Mouse (Mus musculus) kidney, embryonic 14.5 days (tissue): ENCODE measurements around the gene Gm10681. TPM values are rescaled to one million over a fixed set of nuclear protein-coding genes. Genes with fewer than 3 reads are reported as not detected.
"Not testable (repeated sequence)": the region's sequence is repeated elsewhere in the genome, so short reads cannot be mapped to it uniquely, and the experiment has no call there.

Source experiments
- ATAC-seq: fragments of 200-750 bp; cut with Nextera tagmentation; 2 replicates; pipeline ENCODE4 v1.8.0; 2017; ENCODE audit warnings: moderate number of reproducible peaks, mild to moderate bottlenecking, moderate TSS enrichment, moderate library complexity; ENCODE audit not compliant: low FRiP score, low TSS enrichment
- H3K27ac ChIP-seq: fragments of 300-500 bp; sonication (generic); 2 replicates; pipeline ENCODE4 v1.5.1; 2014; ENCODE audit warnings: low read depth, mild to moderate bottlenecking, low read length, moderate library complexity, mixed read lengths
- H3K27me3 ChIP-seq: fragments of 300-500 bp; sonication (generic); 2 replicates; pipeline ENCODE4 v1.6.1; 2014; ENCODE audit warnings: mild to moderate bottlenecking, low read length; ENCODE audit not compliant: control insufficient read depth, insufficient read depth
- H3K36me3 ChIP-seq: fragments of 300-500 bp; sonication (generic); 2 replicates; pipeline ENCODE4 v1.6.1; 2014; ENCODE audit warnings: low read length, mixed read lengths; ENCODE audit not compliant: control insufficient read depth, insufficient read depth
- H3K4me1 ChIP-seq: fragments of 300-500 bp; sonication (generic); 2 replicates; pipeline ENCODE4 v1.6.1; 2014; ENCODE audit warnings: low read length, mixed read lengths; ENCODE audit not compliant: control insufficient read depth, insufficient read depth
- H3K4me2 ChIP-seq: fragments of 300-500 bp; sonication (generic); replicated peaks from 2 replicates; pipeline ENCODE4 v1.6.1; 2014; ENCODE audit warnings: low read depth, mild to moderate bottlenecking, low read length
- H3K4me3 ChIP-seq: fragments of 300-500 bp; sonication (generic); 2 replicates; pipeline ENCODE4 v1.5.1; 2014; ENCODE audit warnings: mild to moderate bottlenecking, low read length
- H3K9ac ChIP-seq: fragments of 300-500 bp; sonication (generic); 2 replicates; pipeline ENCODE4 v1.6.1; 2014; ENCODE audit warnings: low read depth, mild to moderate bottlenecking, low read length, moderate library complexity
- H3K9me3 ChIP-seq: fragments of 300-500 bp; sonication (generic); 2 replicates; pipeline ENCODE4 v1.6.1; 2016; ENCODE audit warnings: low read length; ENCODE audit not compliant: control insufficient read depth
- WGBS: fragments of 180-500 bp; shearing (Covaris S2); extraction: QIAGEN DNeasy Blood & Tissue Kit; methylation state at CpG from one replicate; pipeline ENCODE4 v1.1.7; 2014; 5-methylcytosine and 5-hydroxymethylcytosine counted together
- polyA plus RNA-seq: library from polyadenylated mRNA; unstranded; fragments of >200 nt; fragmentation: Nextera tagmentation; extraction: Ambion mirVana; gene quantifications from 2 replicates; pipeline ENCODE4 v1.2.1, GENCODE M21; 2014

Gene Gm10681
- 7.7 and 16.8 TPM in 2 replicates for polyA plus RNA-seq

DNA sequence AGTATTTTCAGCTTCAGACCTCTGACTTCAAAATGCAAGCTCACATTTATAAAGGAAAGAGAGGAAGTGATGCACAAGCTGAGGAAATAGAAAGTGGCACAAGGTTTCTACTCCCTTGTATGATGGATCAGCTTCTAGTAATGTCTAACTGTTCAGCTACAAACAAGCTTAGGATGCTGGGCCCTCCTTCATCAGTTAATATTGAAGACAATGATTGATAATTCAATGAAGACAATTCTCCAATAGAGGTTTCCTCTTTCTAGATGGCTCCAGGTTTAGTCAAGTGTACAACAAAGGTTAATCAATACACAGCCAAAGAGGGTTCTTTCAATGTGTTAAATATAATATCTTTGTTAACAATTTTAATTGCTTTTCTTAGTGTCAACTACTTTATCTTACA, at the start of gene Gm10681:
Gene Gm10681, minus strand, starts transcription at position 101 of the 400 bp plus-strand sequence.
- no peak within 1 kb of the TSS for H3K4me3 ChIP-seq
- no peaks in the 10 kb centered on the region for H3K27me3 ChIP-seq
- H3K9me3 ChIP-seq = no peaks in the 10 kb centered on the region

DNA sequence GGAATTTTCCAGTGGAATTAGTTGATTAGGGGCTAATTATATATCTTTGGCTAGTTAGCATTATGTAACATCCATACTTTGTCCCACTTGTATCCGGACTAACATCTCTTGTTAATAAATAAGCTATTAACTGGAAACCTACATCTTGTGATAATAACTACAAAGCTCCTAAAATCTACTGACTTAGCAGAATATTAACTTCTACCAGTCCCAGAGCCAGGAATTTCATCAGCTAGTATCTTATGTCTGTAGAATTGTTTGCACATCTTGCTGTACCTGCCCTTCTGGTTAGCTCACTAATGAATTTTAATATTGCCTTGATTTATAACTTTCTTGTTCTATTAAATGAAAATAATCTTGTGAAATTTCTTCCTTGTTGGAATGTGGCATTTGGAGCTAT, 46.5 kb upstream of the Gm10681 start:
- no peaks in the 10 kb centered on the region for H3K36me3 ChIP-seq
- no peaks in the 10 kb centered on the region for H3K4me1 ChIP-seq
- 84% methylated on average over 1 of the region's 1 CpGs for WGBS
- H3K9me3 ChIP-seq = no peaks in the 10 kb centered on the region
- no peak overlapping the region for H3K4me2 ChIP-seq
- no peaks in the 10 kb centered on the region for H3K27me3 ChIP-seq
- no peak overlapping the region for H3K27ac ChIP-seq
- no peak overlapping the region for H3K4me3 ChIP-seq
- no peak for ATAC-seq
- H3K9ac ChIP-seq = no peak overlapping the region

More for the DNA sequence above, at the start of gene Gm10681:
- H3K9ac ChIP-seq = no peak within 1 kb of the TSS
- ATAC-seq = no peak
- H3K4me2 ChIP-seq = no peak within 1 kb of the TSS
- no peaks in the 10 kb centered on the region for H3K4me1 ChIP-seq
- H3K27ac ChIP-seq = no peak within 1 kb of the TSS
- no peaks in the 10 kb centered on the region for H3K36me3 ChIP-seq

DNA sequence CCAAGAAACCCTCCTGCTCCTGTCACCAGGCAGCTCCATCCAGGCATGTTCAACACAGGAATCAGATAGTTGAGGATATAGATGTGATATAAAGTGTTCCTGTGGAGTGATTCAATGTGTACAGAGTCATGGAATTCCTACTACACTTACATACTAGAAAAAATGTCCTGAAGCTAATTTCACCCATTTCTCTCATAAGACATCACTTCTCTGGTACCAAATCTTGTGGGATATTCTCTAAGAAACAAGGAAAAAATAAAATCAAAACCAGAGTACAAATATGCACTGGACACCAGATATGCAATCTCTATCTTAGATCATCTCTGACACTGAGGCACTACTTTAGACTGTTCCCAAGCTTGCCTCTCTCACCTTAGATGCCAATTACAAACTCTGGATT, 41.5 kb upstream of the Gm10681 start, which contains the start of gene Hsd3b5:
Gene Hsd3b5, minus strand, starts transcription at position 101 of the 400 bp plus-strand sequence.
- Histone ChIP-seq H3K27me3 (no peaks in the 10 kb centered on the region), H3K36me3 (no peaks in the 10 kb centered on the region), H3K4me3 (no peak within 1 kb of the TSS), H3K27ac (no peak within 1 kb of the TSS), H3K9me3 (no peaks in the 10 kb centered on the region), H3K9ac (no peak within 1 kb of the TSS), H3K4me1 (no peaks in the 10 kb centered on the region), H3K4me2 (no peak within 1 kb of the TSS)
- no peak for ATAC-seq

DNA sequence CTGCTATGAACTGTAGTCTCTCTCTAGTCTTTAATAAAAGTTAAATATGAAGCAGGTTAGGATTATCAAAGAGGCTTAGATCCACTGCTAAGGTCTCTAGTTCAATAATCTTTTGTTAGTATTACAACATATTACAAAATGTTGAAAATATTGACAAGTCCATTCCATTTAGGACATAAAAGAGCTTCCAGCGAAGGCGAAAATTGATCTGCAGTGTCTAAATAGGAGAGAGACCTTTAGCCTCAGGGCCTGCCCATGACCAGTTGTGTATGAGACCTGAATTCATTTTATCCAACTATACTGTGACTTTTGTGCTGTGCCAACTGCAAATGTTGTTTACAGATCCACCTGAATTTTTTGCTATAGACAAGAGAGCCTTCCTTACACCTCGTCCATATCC, 41.0 kb upstream of the Gm10681 start:
- H3K4me2 ChIP-seq = no peak overlapping the region
- no peaks in the 10 kb centered on the region for H3K9me3 ChIP-seq
- 85% methylated on average over 3 of the region's 3 CpGs for WGBS
- H3K4me3 ChIP-seq = no peak overlapping the region
- no peaks in the 10 kb centered on the region for H3K36me3 ChIP-seq
- no peak overlapping the region for H3K9ac ChIP-seq
- no peaks in the 10 kb centered on the region for H3K27me3 ChIP-seq
- no peaks in the 10 kb centered on the region for H3K4me1 ChIP-seq
- H3K27ac ChIP-seq = no peak overlapping the region
- no peak for ATAC-seq

DNA sequence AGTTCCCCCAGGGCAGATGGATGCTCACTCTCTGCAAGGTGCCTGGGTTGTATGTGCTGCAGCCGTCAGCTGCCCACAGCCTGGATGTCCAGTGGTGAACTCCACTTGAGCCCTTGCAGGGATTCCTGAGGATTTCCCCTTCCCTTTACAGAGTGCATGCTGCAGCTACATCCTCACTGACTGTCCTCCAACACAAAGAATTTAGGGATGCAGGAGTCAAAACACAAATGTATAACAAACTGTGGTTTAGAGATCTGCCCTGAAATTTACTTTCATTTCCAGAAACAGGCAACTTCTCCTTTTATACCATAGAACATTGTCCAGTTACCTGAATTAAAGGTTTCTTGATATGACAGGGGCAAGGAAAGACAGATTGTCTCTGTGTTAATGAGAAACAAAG, 28.2 kb upstream of the Gm10681 start:
- not testable (repeated sequence) for H3K9me3 ChIP-seq, H3K9ac ChIP-seq, H3K4me2 ChIP-seq, H3K4me1 ChIP-seq, H3K36me3 ChIP-seq, H3K27ac ChIP-seq, ATAC-seq, H3K27me3 ChIP-seq, H3K4me3 ChIP-seq
- 86% methylated on average over 1 of the region's 1 CpGs for WGBS

DNA sequence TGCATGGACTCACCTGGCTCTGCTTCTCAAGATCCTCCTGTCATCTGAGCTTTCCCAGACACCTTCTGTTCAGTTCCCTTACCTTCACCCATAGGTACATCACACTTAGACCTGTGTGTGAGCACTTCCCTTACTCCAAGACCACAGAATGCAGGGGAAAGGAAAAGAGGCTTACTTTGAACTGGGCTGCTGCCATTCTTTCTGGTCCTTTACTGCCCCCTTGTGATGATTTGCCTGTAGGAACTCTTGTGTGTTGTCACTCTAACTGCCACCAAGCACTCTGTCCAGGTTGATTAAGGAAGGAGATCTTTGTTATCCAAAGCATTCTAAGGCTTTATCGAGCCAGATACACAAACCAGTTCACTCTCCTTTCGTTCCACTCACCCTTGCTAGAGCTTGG, 27.6 kb upstream of the Gm10681 start:
- not testable (repeated sequence) for H3K9ac ChIP-seq, H3K9me3 ChIP-seq, H3K27me3 ChIP-seq, ATAC-seq, H3K4me3 ChIP-seq, H3K4me1 ChIP-seq, H3K36me3 ChIP-seq, H3K4me2 ChIP-seq, H3K27ac ChIP-seq
- WGBS = 29% methylated on average over 2 of the region's 2 CpGs

DNA sequence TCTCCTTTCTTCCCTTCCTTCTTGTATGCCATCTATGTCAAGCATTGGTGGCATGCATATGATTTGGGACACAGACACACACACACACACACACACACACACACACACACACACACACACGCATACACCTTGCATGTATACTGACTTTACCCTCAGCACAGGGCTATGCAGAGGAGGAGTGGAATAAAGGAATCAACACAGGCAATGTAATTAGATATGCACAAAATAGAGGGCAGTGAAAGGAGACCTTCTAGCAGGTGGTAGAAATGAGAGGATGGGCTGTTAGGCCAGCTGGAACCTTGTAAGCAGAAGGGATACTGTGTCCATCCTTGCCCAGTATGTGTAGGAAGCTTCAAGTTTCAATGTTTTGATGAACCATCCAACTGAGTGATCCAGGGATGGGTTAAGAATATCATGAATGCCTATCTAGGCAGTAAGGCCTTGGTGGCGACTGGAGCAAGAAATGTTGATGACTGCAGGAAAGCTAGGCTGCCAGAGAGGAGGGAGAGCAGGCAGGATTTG, 25.9 kb upstream of the Gm10681 start:
- not testable (repeated sequence) for H3K27me3 ChIP-seq, H3K9me3 ChIP-seq, H3K4me2 ChIP-seq, H3K4me1 ChIP-seq, H3K9ac ChIP-seq, H3K4me3 ChIP-seq, H3K36me3 ChIP-seq
- H3K27ac ChIP-seq = peak overlapping the region; percentile 79; the same call in 1 of the 2 replicates
- ATAC-seq = peak; percentile 84
- 53% methylated on average over 2 of the region's 2 CpGs for WGBS

DNA sequence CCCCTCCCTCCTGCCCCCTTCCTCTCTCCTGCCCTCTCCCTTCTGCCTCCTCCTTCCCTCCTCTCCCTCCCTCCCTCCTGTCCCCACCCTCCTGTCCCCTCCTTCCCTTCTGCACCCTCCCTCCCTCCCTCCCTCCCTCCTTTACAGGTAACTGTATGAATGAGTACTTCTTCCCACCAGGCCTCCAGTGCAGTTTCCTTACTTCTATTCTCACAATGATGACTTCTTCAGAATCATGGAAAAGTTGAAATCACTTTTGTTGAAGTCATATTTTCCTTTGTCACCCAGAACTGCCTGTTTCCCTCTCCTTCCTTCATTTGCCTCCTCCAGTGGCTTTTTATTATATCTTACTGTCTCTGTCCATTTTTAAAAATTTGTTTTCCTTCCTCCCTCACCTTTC, 25.4 kb upstream of the Gm10681 start:
- Histone ChIP-seq H3K27me3 (no peaks in the 10 kb centered on the region), H3K9me3 (no peaks in the 10 kb centered on the region), H3K4me2 (no peak overlapping the region), H3K27ac (peak overlapping the region; percentile 79; the same call in 1 of the 2 replicates), H3K4me1 (no peaks in the 10 kb centered on the region), H3K36me3 (no peaks in the 10 kb centered on the region), H3K4me3 (no peak overlapping the region), H3K9ac (no peak overlapping the region)
- peak; percentile 61 for ATAC-seq

DNA sequence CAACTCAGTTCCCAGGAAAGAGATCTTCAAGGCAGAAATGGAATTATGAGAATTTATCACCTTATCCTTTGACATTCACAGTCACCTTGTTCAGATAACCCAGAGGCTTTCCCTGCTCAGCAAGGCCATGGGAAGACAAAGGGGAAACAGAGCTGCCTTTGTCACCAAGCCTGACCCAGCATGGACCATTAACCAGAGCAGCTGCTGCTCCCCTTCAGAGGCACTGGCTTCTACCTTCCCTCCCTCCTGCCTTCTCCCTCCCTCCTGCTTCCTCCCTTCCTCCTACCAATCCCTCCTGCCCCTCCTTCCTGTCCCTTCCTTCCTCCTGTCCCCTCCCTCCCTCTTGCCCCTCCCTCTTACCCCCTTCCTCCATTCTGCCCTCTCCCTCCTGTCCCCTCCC, 24.9 kb upstream of the Gm10681 start:
- not testable (repeated sequence) for H3K4me3 ChIP-seq, H3K27me3 ChIP-seq, H3K9ac ChIP-seq, H3K36me3 ChIP-seq, H3K4me2 ChIP-seq, H3K27ac ChIP-seq, H3K4me1 ChIP-seq, H3K9me3 ChIP-seq
- peak; percentile 85 for ATAC-seq

DNA sequence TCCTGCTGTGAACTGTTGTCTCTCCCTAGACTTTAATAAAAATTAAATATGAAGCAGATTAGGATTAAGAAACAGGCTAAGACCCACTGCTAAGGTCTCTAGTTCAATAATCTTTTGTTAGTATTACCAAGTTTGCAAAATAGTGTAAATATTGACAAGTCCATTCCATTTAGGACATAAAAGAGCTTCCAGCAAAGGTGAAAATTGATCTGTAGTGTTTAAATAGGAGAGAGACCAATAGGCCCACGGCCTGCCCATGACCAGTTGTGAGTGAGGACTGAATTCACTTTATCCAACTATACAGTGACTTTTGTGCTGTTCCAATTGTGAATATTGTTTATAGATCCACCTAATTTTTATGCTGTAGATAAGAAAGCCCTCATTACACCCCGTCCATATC, 886 bp downstream of the Gm10681 start:
- no peak overlapping the region for H3K4me2 ChIP-seq
- 93% methylated on average over 2 of the region's 2 CpGs for WGBS
- no peaks in the 10 kb centered on the region for H3K4me1 ChIP-seq
- ATAC-seq = no peak
- no peaks in the 10 kb centered on the region for H3K27me3 ChIP-seq
- H3K27ac ChIP-seq = no peak overlapping the region
- no peaks in the 10 kb centered on the region for H3K36me3 ChIP-seq
- H3K9me3 ChIP-seq = no peaks in the 10 kb centered on the region
- no peak overlapping the region for H3K4me3 ChIP-seq
- no peak overlapping the region for H3K9ac ChIP-seq
